Mouse (Mus musculus): ENCODE data around the gene Htr5b.

The Htr5b gene

DNA sequence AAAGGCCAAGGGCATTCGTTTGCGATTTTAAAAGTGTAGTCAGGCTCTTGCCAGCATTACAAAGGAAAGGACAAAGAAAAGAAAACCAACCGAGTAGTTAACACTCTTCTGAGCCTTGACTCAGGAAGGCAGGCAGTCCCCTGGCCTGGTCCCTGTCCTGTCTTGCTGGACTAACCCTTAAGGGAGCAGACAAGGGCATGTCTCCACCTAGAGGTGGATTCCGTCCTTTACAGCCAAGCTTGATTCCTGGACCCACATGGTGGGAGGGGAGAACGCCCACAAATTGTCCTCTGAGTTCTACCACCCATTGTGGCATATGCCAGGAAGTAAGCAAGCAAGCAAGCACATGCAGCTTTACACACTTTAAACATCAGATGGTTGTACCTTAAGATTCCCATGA, 38.0 kb downstream of the Htr5b start:
- no peak for DNase-seq (ENCODE audit: low spot score in 2 of 2)

DNA sequence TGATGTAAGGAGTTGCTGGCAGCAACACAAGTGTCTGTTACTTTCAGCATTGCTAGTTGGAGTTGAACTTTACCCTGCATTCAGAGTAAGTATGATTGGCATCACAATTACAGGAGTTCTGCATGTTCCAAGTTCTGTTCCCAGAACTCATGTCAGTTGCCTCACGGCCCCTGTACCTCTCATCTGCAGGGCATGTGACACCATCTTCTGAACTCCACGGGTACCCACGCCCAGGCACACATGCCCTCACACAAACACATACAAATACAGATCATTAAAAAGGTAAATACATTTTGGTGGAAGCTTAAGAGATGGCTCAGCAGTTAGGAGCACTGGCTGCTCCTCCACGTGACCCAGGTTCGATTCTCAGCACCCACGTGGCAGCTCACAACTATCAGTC, 41.5 kb downstream of the Htr5b start:
- DNase-seq (ENCODE audit: low spot score in 2 of 2), result no peak

DNA sequence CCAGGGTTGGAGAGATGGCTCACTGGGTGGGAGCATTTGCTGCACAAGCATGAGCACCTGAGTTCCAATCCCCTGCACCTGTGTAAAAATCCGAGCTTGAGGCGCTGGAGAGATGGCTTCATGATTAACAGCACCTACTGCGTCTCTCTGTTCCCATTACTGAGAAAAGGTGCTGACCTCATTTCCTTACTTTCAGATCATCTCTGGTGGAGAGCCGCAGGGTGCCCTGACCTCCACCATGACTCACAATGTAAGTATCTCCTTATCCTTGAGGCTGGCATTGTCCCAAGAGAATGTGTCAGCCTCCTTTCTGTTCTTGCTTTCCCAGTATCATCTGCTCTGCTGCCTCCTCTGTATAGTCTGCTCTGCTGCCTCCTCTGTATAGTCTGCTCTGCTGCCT, 45.2 kb downstream of the Htr5b start:
- no peak for DNase-seq (ENCODE audit: low spot score in 2 of 2)

DNA sequence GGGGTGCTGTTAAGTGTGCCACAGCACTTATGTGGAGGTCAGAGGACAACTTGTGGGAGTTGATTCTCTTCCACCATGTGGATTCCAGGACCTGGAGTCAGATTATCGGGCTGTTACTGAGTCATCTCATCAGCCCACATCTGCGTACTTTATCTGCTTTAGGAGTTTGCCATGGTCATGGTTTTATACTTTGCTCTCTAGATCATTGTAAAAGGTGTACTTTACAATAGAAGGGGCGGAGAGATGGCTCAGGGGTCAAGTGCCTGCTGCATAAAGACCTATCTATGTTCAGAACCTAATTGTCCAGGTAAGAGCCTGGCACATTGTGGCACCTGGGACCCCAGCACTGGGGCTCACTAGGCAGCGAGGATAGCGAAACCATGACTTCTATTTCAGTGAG, 48.9 kb downstream of the Htr5b start:
- no peak for DNase-seq (ENCODE audit: low spot score in 2 of 2)

DNA sequence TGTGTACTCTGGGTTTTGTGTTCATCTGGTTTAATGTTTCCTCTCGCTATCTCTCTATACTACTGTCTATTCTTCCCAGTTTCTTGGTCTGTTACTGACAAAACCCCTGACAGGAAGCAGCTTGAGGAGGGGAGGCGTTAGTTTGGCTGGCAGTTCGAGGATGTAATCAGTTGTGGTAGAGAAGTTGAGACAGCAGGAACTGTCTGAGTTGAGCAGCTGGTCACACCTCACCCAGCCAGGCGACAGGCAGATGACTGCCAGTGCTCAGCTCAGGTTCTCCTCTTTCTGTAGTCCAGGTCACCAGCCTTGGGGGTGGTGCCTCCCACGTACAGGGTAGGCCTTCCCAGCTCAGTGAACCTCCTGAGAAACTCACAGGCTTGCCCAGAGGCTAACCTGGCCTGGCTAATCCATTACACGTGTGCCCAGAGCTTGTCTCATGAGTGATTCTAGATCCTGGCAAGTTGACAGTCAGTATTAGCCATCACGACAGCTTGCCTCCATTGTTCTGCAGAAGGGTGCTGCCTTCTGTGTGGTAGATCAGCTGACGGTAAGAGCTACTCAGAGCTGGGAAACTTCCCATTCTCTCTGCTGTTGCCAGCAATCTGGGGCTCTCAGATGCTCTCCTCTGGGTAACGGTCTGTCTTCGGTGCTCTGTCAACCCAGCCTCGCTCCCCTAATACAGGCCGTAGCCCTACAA, 49.8 kb downstream of the Htr5b start:
- peak; percentile 21 to 34 for DNase-seq (ENCODE audit: low spot score in 2 of 2)

DNA sequence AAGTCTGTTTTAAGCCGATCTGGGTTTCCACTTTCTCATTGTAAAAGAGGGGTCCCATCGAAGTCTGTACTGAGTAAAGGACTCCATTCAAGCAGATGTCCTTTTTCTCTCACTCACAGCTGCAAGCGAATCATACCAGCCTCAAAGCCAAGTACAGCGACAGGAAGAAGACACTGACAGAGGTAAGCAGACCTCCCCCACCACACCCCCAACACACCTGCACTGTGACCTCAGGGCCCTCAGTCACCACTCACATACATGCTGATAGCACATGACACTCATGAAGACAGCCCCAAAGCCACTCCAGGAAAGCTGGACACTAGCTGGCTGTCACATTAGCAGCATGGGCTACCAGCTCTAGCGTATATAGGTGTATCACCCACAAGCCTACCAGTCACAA, 50.5 kb downstream of the Htr5b start:
- no peak for DNase-seq (ENCODE audit: low spot score in 2 of 2)

DNA sequence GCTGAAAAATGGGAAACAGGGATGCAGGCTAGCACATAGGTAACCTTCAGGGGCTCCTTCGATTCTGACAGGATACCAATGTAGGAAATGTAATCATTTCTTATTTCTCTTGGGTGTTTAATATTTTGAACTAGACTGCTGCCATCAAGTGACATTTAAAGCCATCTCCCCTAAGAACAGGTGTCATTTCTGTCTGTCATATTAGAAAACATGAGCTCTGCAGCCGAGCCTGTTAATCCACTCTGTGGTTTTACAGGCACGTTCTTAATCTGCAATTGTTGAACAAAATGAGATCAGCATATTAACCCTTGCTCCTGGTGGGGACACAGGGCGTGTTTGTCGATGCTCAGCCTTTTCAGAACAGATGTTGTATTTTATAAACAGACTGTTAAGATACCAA, 56.8 kb downstream of the Htr5b start:
- DNase-seq (ENCODE audit: low spot score in 2 of 2), result no peak

DNA sequence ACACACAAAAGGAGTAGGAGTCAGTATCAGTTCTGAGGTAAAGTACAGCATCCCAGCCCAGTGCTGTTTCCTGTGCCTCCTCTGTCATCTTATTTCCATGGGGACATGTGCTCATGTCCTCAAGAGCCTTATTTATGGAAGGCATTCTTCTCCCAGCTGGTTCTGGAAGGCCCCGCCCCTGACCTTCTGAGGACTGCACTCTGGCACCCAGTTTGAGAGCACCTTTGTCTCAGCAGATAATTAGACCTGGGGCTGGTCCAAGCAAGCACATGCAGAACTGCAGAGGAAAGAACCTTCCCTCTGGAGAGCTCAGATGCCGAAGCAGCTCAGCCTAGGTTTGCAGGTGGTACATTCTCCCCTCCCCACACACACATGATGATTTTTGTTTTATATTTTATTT, 60.0 kb downstream of the Htr5b start:
- no peak for DNase-seq (ENCODE audit: low spot score in 2 of 2)

DNA sequence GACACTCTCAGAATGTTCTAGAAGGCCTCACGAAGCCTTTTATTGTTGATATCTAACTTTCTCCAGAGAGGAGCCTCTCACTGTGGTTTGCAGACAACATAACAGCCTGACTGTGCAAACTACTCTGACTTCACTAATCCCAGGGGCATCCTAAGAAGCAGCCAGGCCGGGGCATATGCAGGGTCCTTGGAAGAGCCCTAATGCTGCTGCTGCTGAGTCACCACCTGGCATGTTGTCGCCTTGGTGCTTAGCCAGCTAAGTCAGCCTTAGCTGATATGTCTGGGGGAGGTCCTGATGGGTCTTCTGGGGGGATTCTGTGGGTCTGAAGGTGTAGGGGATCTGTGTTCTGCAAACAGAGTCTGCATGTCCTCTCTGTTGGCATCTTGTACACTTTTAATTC, 62.0 kb downstream of the Htr5b start:
- DNase-seq (ENCODE audit: low spot score in 2 of 2), result no peak

DNA sequence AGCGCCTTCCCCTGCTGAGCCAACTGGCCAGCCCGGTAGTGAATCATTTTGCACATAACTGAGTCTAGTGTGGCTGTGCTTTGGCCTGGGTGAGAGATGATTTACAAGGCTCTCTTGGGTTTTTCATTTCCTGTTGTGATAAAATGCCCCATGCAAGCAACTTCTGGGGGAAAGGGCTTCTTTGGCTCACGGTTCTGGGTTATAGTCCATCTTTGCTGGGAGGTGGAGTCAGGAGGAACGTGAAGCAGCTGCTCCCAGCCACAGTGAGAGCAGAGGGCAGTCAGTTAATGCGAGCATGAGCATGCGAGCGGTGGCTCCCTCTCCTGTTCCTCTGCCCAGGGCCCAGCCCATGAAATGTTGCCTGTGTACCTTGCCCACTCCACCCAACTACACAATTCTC, 64.5 kb downstream of the Htr5b start:
- no peak for DNase-seq (ENCODE audit: low spot score in 2 of 2)

DNA sequence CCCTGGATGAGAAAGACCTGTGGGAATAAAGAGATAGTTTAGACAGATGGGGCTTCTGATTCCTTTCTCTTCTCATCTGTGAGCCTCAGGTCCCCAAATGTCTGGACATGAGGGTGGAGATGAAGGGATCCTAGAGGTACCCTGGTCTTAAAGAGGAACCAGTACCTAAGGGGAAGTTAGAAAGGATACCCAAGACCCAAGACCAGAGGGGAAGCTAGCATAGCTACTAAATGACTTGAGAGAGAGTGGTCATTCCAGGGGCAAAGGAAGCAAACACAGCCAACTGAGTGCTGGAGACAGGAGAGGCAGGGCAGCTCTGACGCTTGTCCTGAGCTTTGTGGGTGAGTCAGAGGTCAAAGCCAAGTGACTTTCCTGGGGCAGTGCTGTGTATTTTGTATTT, 65.6 kb downstream of the Htr5b start:
- DNase-seq (ENCODE audit: low spot score in 2 of 2), result no peak

DNA sequence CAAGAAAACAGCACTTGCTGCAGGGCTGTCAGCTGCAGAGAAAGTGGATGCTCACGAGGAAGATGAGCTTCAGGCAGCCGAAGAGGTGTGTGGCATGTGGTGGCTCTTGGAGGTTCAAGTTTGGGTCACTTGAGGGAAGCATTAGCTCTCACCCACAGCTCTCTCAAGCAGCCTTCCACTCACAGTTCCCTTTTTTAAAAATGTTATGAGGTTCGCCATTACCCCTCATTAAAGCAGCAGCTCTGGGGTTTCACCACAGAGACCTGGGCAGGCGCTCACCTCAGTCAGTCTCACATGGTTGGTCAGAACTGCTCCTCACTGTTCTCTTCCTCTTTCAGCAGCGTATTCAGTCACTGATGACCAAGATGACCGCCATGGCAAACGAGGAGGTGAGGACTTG, 66.4 kb downstream of the Htr5b start:
- no peak for DNase-seq (ENCODE audit: low spot score in 2 of 2)

DNA sequence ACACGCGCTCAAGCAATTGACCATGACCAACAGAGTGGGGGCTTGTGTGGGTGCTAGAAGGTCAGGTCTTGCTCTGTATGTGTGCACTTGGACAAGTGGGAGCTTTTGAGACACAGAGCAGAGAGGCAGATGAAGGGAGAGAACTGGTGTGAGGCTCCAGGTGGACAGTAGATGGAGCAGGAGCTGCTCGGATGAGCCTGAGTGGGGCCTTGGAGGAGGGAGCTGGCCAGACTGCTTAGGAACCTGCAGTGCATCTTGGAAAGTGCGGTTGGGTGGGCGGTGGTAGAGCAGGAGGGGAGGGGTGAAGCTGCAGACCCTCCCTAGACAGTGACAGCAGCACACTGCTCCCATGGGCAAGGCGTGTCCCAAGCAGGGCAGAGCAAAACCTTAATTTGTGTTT, 68.2 kb downstream of the Htr5b start:
- DNase-seq (ENCODE audit: low spot score in 2 of 2), result no peak

Data from right cerebral cortex, postnatal 36 days (tissue).